Mouse (Mus musculus) adrenal gland, adult 8-10 months (tissue): ENCODE measurements at regions not wholly inside any gene's neighbourhood (a gene's known extent, or its start where the extent isn't known, plus 50 kb on each side); places are given as distances from the start of the nearest gene placed in this dataset.

Experiments used
- DNase-seq: peaks from one replicate; pipeline ENCODE4 v3.0.0; 2022

DNA sequence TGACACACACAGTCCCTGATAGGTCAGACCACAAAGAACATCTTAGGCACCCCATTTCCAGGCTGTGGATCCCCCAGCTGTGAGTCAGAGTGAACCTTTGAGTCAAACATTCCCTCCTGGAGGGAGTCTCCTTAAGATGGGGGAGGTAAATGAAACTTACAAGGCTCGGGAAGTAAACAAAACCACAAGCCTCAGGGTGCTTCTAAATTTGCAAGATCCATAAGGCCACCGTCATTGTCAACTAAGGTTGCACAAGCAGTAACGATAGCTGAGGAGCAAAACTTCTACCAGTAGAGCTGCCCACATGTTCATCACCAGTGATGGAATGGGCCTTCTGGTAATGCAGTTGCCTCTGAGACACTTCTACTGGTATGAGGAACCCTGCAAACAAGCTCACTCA lies 130.9 kb upstream of the Cdh5 start:
- DNase-seq = no peak

DNA sequence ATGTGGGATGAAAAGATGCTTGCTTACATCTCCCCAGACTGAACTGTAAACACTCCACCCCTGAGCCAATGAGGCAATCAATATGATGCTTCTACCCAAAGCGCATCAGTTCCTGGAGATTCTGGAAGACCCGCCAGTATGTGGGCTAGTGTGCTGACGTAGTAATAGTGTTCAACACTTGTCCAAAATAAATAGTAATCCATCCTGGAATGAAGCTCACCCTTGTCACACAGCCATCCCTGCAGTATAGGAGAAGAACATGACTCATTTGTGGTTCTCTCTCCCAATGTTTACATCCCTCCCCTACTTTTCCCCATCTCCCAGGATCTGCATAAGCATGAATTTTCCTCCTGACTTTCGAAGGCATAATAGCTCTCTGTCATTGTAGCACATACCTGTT lies 130.5 kb upstream of the Cdh5 start:
- DNase-seq = no peak

DNA sequence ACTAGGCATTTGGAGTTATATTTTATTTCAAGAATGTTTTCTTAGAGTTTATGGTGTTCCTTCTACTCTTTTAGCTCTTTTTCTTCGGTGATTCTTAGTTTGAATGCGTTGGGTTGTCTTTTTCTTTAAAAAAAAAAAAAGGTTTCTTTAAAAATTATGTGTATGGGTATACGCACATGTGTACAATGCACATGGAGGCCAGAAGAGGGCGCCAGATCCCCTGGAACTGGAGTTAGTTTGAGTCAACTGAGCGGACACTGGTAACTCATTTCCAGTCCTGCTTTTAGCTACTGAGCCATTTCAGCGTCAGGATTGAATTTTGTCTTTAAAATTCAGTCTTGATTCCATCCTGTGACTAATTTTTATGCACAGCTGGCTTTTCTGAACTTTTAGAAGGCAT lies 124.9 kb upstream of the Cdh5 start:
- no peak for DNase-seq

DNA sequence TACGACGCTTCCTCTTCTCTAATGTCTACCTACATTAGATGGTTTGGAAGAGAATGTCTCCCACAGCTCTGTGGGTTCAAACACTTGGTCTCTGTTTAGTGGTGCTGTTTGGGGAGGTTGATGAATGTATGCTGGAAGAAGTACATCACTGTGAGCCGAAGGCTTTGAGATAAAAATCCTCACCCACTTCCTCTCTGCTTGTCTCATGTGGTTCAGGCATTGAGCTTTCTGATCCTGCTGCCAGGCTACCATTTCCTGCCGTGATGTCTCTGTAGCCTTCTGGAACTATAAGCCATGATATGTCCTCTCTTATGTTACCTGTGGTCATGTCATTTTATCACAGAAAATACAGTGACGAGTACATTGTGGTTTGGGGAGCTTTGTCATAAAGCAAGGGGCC lies 122.5 kb upstream of the Cdh5 start:
- DNase-seq = no peak

DNA sequence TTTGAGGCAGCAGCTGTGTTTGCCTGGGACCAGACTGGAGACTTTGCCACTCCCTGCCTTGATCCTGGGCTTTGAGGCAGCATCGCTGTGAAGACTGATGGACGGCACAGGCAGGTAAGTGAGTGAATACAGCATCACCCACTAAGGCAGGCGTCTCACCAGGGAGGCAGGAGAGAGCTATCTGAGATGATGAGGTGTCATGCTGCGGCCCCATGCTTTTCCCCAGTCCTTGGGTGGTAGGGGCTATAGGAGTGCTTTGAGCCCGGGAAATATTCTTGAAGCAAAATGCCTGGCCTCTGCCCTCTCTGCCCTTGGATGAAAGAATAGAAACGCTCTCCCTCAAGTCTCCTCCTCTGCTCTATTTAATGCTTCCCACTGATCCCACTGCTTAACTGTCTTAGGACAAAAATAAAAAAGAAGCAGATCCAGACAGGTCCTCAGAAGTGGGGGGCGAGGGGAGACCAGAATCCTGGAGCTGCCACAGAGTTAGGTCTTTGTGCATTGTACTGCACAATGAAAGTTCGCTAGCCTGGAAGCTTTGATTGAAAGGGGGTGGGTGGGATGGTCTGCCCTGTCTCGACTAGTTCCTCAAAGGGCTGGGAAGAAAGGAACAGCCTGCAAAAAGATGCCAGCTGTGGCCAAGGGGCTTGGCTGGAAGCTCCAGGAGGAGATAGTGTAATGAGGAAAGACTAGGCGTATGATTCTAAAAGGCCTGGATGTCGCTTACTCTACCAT lies 117.4 kb upstream of the Cdh5 start:
- no peak for DNase-seq

DNA sequence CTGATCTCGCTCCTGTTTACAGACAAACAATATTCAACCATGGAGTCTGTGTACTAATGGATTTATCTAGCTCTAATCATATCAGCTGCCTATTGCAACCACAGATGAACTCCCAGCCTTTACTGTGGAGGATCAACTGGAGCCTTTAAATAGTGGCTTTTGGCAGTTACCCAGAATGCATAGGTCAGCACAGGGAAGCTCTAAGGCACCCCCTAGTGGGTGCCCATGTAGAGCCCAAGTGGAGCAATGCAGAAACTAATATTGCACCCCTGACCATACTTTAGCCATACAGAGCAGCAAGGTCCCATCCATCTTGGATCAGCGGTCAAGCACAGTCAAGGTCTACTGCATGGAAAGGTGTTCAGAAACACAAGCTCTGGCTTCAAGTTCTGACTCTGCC lies 115.8 kb upstream of the Cdh5 start:
- no peak for DNase-seq

DNA sequence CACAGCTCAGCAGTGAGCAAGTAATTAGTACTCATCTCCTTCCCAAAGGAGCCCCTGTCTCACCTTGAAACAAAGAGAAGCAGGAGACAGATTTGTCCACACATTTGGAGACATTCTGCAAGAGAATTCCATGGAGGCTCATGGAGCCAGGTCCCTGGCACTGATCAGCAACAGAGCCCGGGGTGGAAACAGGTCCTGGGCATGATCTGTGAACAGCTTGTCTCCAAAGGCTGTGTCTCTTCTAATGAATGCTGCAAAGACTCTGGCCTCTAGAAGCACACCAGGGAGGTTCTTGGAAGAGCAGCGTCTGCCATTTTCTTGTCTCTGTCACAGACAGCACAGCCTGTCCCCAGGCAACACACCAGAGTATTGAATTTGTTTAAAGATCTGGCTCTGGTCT lies 107.5 kb upstream of the Cdh5 start:
- DNase-seq = no peak

DNA sequence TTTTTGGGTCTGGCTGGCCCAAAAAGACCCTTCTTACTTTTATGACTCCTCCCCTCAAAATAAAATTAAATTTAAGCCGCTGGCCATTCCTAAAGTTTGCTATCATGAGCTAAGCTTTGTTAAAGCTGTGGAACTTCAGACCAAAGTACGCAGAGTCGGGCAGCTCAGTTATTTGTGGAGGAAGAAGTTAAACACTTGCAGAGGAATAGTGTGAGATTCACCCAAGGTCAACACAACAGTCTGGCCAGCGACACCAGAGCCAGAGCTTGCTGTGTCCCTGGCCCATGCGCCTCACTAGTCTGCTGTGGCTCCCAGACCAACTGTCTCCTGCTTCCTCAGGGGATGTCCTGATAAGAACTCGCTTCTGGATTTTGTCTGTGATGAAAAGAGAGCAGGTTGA lies 103.3 kb upstream of the Cdh5 start:
- DNase-seq = no peak

DNA sequence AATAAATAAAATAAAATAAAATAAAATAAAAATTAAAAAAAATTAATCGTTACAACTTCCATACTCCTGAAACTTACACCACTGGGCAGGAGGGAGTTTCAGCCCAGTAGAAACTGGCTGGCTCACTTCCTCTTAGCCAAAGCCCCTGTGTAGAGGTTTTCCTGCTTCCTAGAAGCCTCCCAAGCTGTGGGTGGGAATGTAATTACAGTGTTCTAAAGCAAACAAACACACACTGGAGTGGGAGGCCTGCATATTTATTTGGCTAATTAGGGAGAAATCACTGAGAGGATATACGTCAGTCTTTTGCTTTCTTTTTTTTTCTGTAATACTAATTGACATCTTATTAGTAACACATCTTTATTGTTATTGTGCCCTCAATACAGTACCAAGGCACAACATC lies 94.2 kb upstream of the Cdh5 start:
- DNase-seq = no peak

DNA sequence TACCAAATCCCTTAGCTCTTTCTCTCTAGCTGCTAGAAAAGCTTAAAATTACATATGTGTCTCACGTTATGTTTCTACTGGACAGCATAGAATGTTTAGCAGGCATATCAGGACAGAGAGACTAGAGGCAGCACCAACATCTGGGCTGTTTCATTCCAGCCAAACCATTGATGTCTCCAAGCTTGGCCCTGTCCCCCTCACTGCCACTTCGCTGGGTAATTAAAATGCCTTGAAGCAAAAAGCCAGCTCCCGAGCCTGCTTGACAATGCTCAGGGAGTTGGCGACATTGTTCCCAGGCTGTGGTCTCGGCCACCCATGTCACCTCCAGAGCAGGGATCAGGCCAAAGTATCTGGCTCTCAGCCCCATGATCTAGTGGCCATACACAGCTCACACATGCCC lies 92.7 kb upstream of the Cdh5 start:
- no peak for DNase-seq

DNA sequence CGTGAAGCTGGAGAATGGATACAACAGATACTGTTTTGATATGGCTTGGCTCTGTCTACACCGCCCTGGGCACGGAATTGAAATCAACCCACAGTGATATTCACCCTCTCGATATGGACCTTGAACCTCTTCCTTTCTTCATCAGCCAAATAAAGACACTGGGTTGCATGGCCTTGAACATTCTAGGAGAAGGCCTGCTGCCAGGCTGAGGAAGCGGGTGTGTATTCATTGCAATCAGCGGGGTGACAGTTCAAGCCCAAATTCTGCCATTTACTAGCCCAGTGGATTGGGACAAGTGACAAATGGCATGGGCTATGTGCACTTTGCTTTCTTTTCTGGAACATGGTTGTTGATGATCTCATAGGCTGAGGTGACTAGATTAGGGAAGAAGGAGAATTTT lies 92.1 kb upstream of the Cdh5 start:
- peak; percentile 55 for DNase-seq

DNA sequence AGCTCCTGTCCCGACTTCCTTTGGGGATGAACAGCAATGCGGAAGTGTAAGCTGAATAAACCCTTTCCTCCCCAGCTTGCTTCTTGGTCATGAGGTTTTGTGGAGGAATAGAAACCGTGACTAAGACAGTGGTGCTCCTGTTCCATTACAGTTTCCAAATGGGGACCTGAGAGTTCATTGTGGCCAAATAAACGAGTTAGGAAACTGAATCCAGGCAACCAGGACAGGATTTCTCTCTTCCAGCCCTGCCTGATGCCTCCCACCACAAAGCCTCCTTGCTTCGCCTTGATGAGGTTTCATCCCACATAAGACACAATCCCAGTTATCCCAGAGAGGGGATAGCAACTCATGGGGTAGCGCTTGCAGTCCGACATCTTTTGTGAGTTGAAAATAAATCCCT lies 79.2 kb upstream of the Cdh5 start:
- no peak for DNase-seq

DNA sequence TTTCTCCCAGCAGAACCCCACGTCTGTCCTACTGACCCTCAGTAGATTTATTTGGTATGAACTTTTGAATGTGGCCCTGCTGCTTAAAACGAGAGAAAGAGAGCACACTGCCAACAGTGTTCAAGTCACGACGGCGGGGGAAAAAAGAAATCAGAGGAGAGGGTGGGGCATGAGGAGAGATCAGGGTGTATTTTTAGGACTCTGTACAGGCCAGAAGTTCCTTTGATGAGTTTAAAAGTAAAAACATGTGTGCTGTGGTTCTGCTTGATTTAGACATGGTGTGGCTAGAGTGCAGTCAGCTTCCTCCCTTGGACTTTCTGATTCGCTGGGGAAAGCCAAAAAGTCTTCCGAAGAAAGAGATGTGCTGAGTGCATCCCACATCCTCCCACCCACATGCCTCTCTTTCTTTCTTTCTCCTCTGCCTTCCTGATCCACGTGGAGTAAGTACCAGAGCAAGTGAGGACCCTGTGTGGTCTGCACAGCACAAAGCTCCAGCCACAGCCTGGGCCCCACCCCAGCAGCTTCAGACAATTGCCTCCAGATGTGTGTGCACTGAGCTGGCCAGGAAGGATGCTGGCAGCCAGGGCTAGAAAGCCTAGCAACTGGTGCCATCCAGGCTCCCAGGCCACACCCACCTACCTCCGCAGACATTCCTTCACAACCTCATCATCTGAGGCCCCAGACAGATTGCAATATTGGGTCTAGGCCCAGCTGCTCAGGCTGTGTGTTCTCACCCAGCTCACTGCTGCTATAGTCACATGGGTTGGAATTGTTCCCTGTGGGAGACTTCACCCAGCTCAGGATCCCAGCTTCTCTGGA lies 78.5 kb upstream of the Cdh5 start:
- DNase-seq = no peak

DNA sequence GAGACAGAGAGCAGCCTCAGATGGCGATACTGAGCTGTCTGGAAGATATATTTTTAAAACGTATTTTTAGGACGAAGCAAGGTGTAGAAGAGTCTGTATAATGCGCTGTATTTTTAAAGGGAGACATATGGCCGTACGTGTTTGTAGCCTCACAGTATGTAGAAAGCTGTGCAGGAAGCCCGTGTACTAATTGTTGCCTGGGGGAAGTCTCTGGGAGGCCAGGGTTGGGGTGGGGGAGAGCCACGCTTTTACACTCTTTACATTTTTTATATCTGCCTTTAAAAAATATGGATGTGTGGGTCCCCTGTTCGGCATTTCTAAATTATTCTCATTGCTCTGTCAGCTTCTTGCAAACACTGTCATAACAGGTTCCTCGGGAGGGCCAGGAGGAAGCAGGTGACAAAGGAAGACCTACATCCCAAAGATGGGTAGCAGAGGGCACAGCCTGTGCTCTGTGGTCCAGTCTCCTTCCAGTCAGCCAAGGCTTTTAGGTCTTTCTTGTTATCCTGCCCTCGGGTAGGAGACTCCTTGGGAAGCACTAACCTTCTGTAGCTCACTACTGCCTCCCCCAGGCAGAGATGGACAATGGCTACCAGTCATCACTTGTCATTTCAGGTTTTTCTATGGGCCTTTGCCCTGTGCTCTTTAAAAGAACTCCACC lies 74.1 kb upstream of the Cdh5 start:
- DNase-seq = peak; percentile 18

DNA sequence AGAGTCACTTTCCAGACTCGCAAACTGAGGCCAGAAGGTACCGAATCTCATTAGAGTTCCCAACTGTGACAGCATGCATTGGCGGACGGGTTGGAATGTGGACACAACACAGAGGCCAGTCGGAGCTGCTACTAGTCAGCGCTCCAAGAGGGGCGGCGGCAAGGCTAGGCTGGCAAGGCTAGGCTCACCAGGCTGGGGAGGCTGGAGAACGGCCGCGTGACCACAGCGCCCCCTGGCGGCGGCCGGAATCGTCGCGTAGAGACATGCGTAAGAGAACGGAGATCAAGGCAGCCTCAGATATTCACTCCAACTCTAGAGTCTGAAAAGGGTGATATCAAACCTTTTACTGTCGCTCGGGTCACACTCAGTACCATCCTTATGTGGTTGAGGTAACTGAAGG lies 72.8 kb upstream of the Cdh5 start:
- peak; percentile 61 for DNase-seq

DNA sequence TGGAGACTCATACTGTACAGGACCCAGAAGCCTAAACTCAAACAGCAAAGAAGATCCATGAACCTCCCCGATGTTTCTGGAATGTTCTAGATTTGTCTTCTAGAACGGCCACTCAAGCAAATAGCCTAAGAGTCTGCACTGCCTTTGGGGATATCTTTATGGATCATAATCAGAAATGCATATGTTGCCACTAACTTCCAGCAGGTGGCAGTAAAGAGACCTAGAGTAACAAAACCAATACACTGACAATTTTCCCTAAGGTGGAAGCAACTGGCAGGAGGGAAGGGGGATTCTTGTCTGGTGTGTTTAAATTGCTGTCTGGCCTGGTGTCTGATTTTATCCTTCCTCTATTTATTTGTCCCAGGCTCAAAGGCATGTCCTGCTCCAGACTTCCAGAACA lies 69.2 kb upstream of the Cdh5 start:
- DNase-seq = no peak

DNA sequence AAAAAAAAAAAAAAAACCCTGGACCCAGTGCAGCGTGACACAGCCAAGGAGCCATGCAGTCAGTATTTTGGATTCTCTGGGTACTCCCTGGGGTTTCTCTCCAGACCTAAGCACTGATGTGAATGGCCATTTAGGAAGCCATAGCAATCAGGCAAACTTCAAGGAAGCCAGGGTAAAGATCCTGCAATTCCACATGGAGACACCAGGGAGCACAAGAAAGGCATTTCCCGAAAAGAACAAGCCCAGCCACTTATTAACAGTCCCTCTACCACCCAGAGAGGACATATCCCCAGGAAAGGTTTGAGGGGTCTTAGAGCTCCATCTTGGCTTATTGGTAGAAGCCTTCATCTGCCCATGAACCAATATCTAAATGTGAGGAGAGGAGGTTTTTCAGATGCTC lies 68.3 kb upstream of the Cdh5 start:
- DNase-seq = no peak

DNA sequence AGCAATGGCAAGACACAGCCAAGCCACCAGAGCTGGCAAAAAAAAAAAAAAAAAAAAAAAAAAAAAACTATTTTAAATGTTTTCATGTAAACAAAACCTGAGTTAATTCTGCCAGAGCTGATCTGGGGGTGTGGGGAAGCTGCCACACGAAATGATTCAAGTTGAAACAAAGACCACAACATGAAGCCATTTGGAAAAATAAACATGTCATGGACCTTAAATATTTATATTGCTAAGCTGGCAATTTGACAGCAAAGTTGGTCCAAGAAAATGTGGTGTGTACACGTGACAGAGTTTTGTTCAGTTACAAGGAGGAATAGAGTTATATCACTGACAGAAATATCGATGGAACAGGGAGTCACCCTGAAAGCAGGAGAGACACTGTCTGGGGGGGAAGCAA lies 67.1 kb upstream of the Cdh5 start:
- no peak for DNase-seq

DNA sequence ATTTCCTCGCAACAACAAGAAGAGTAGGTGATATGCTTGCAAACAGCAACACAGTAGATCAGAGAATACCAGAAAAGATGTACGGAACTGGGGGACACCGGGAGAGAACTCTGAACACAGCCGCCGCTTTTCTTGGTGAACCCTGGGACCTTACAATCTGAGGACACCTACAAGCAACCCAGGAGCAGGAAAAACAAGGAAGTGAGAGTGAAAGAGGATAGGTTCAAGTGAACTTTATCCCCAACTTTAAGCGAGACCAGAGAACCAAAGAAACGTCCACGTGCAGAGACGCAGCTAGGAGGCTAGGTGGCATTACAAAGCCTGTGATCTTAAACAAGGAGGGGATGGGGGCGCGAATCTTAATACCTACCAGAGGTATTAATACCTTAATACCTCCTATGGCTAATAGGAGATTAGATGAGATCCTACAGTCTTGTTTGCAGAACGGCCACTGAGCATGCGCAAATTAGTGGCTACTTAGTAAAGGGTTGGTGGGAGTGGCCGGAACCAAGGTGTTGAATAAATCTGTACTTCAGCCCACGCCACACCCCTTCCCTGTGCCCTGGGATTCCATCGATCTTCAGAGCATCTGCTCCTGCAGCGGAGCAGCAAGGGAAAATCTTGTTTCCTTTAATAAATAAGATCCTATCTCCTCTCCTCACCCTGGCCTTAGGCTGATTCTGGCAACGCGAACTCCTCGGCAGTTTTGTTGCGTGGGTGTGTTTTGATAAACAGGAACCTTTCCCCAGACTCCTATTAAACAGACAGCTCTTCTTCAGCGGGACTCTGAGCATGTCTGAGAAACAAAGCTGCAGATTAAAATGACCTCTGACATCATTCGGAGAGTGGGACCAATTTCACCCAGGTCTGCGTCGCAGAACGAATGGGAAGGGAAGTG lies 64.6 kb upstream of the Cdh5 start:
- DNase-seq = no peak

DNA sequence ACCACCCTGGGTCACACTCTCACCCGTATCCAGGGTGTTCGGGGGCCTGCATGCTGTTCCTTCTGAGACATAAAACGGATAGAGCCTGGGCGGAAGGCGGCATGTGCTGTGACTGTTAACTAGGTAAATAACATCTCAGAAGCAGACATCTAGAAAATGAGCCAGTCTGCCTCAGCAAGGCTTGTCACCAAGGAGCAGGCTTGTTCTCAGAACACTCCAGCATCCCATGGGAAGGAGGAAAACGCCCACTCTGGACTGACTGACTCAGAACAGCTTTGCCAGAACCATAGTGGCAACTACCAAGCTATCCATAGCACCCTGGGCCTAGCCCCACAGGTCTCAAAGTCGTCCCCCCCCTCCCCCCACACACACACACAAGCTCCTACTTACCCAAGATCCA lies 63.8 kb upstream of the Cdh5 start:
- no peak for DNase-seq

DNA sequence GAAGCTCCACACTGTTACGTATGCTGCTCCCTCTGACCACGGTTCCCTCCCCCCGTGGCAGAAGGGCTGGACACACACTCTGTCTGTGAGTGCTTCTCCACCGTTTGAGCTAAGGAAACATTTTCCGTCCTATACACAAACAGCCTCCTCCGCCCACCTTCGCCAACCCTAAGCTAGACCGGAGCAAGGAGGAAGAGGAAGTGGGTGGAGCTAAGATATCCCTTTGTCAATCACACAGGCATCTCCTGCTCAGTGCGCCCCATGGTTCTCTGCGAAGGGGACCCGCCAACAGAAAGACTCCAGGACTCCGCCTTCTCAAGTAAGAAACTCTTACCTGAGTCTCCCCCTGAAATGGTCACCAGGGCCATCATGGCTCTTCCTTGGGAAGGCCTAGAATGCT lies 61.9 kb upstream of the Cdh5 start:
- no peak for DNase-seq

DNA sequence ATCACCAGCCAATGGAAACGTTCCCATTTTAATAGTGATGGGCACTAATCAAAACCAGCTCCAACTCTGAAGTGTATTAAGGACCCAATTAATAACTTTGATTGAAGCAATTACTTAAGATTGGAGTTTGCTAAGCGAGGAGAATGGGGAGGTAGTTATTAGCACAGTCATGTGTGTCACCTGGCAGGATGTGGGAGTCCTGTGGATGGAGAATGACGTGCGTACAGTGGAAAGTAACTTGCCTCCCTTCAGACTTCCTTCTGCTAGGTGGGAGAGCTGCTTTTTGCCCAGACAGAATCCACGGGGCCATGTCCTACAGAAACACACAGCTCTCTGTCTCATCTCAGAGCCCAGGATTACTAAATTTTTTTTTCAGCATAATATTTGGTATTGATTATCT lies 59.9 kb upstream of the Cdh5 start:
- DNase-seq = no peak

DNA sequence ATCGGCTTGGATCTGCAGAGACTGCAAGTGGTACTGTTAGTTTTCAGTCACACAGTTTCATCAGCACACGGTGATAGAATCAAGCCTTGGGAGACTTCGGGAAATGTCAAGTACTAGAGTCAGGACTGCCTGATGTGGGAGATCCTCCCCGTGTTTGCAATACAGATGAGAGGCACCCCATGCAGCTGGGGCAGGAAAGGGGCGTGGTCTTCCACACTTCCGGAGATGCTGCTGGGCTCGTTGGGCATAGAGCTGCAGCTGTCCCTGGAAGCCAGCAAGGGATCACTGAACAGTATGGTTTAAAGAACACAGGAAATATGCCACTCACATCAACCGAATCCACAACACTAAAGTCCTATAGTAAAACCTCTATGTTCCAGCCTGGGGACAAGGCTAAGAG lies 59.0 kb upstream of the Cdh5 start:
- DNase-seq = no peak
